Mouse (Mus musculus): ENCODE data around the gene Pigk. TPM values are rescaled to one million over a fixed set of nuclear protein-coding genes. Genes with fewer than 3 reads are reported as not detected.
"Not testable (repeated sequence)": the region's sequence is repeated elsewhere in the genome, so short reads cannot be mapped to it uniquely, and the experiment has no call there.

Pigk gene
- polyA plus RNA-seq, 1 experiment from 2014 or later = 44.6 TPM

- no peaks in the 10 kb centered on the region; the same call in 1 of the 2 replicates for H3K27me3 ChIP-seq (replicated peaks; ENCODE audit: insufficient read depth, low read length)
- H3K4me1 ChIP-seq (ENCODE audit: insufficient read depth, low read depth, low read length) = no peaks in the 10 kb centered on the region
- H3K4me2 ChIP-seq (replicated peaks; ENCODE audit: low read depth, low read length) = no peak overlapping the region
- TF ChIP-seq EP300 (IDR thresholded peaks at IDR 0.05) (no peak), CTCF (IDR thresholded peaks at IDR 0.05) (no peak)
- no peaks in the 10 kb centered on the region for H3K9me3 ChIP-seq (ENCODE audit: low read length)
- no peak overlapping the region for H3K27ac ChIP-seq (ENCODE audit: low read length)
- WGBS = 56% methylated on average over 6 of the region's 6 CpGs
- DNase-seq (ENCODE audit: low spot score) = no peak
- no peak overlapping the region for H3K9ac ChIP-seq (replicated peaks; ENCODE audit: low read depth)
- no peak for ATAC-seq
- no peaks in the 10 kb centered on the region for H3K36me3 ChIP-seq (ENCODE audit: insufficient read depth, low read length)
- no peak overlapping the region for H3K4me3 ChIP-seq (ENCODE audit: low read depth, low read length)
These were observed 39.2 kb upstream of the Pigk start for GRCm38 (mm10) chr3:152674663-152675062.

- Histone ChIP-seq H3K27me3 (replicated peaks; ENCODE audit: insufficient read depth, low read length) (no peaks in the 10 kb centered on the region), H3K27ac (ENCODE audit: low read length) (no peak overlapping the region), H3K4me2 (replicated peaks; ENCODE audit: low read depth, low read length) (no peak overlapping the region), H3K4me1 (ENCODE audit: insufficient read depth, low read depth, low read length) (no peaks in the 10 kb centered on the region), H3K9ac (replicated peaks; ENCODE audit: low read depth) (no peak overlapping the region), H3K4me3 (ENCODE audit: low read depth, low read length) (no peak overlapping the region), H3K36me3 (ENCODE audit: insufficient read depth, low read length) (no peaks in the 10 kb centered on the region), H3K9me3 (ENCODE audit: low read length) (no peaks in the 10 kb centered on the region)
- no peak for TF ChIP-seq CTCF (IDR thresholded peaks at IDR 0.05)
- no peak for TF ChIP-seq EP300 (IDR thresholded peaks at IDR 0.05)
- ATAC-seq (no peak), DNase-seq (ENCODE audit: low spot score) (no peak)
- WGBS = 62% methylated on average over 5 of the region's 5 CpGs
These were observed 25.4 kb upstream of the Pigk start for GRCm38 (mm10) chr3:152688532-152688931.

- Histone ChIP-seq H3K4me2 (replicated peaks; ENCODE audit: low read depth, low read length) (no peak overlapping the region), H3K9me3 (ENCODE audit: low read length) (no peaks in the 10 kb centered on the region), H3K27me3 (replicated peaks; ENCODE audit: insufficient read depth, low read length) (no peaks in the 10 kb centered on the region), H3K4me3 (ENCODE audit: low read depth, low read length) (no peak overlapping the region), H3K9ac (replicated peaks; ENCODE audit: low read depth) (no peak overlapping the region), H3K4me1 (ENCODE audit: insufficient read depth, low read depth, low read length) (no peaks in the 10 kb centered on the region), H3K27ac (ENCODE audit: low read length) (no peak overlapping the region), H3K36me3 (ENCODE audit: insufficient read depth, low read length) (no peaks in the 10 kb centered on the region)
- no peak for ATAC-seq
- DNase-seq (ENCODE audit: low spot score) = no peak
- no peak for TF ChIP-seq EP300 (IDR thresholded peaks at IDR 0.05)
- no peak for TF ChIP-seq CTCF (IDR thresholded peaks at IDR 0.05)
- WGBS = 70% methylated on average over 9 of the region's 9 CpGs
These were observed 24.8 kb upstream of the Pigk start for GRCm38 (mm10) chr3:152689105-152689504.

- 91% methylated on average over 3 of the region's 3 CpGs for WGBS
These were observed 18.9 kb upstream of the Pigk start for GRCm38 (mm10) chr3:152694950-152695349.

GRCm38 (mm10) chr3:152698017-152698416 lies 15.9 kb upstream of the Pigk start:
- Histone ChIP-seq H3K9ac (replicated peaks; ENCODE audit: low read depth) (no peak overlapping the region), H3K4me1 (ENCODE audit: insufficient read depth, low read depth, low read length) (no peaks in the 10 kb centered on the region), H3K36me3 (ENCODE audit: insufficient read depth, low read length) (no peaks in the 10 kb centered on the region), H3K9me3 (ENCODE audit: low read length) (no peaks in the 10 kb centered on the region), H3K4me2 (replicated peaks; ENCODE audit: low read depth, low read length) (no peak overlapping the region), H3K27me3 (replicated peaks; ENCODE audit: insufficient read depth, low read length) (no peaks in the 10 kb centered on the region), H3K4me3 (ENCODE audit: low read depth, low read length) (no peak overlapping the region), H3K27ac (ENCODE audit: low read length) (no peak overlapping the region)
- DNase-seq (ENCODE audit: low spot score) = no peak
- ATAC-seq = no peak
- 69% methylated on average over 5 of the region's 5 CpGs for WGBS
- no peak for TF ChIP-seq EP300 (IDR thresholded peaks at IDR 0.05)
- no peak for TF ChIP-seq CTCF (IDR thresholded peaks at IDR 0.05)

More at GRCm38 (mm10) chr3:152694950-152695349, 18.9 kb upstream of the Pigk start:
- no peak overlapping the region for H3K27ac ChIP-seq (ENCODE audit: low read length)
- no peak overlapping the region for H3K4me2 ChIP-seq (replicated peaks; ENCODE audit: low read depth, low read length)
- H3K9ac ChIP-seq (replicated peaks; ENCODE audit: low read depth) = no peak overlapping the region
- no peak for TF ChIP-seq EP300 (IDR thresholded peaks at IDR 0.05)
- no peak for TF ChIP-seq CTCF (IDR thresholded peaks at IDR 0.05)
- H3K4me1 ChIP-seq (ENCODE audit: insufficient read depth, low read depth, low read length) = no peaks in the 10 kb centered on the region
- ATAC-seq (no peak), DNase-seq (ENCODE audit: low spot score) (no peak)
- H3K36me3 ChIP-seq (ENCODE audit: insufficient read depth, low read length) = no peaks in the 10 kb centered on the region
- no peak overlapping the region for H3K4me3 ChIP-seq (ENCODE audit: low read depth, low read length)
- H3K27me3 ChIP-seq (replicated peaks; ENCODE audit: insufficient read depth, low read length) = no peaks in the 10 kb centered on the region
- H3K9me3 ChIP-seq (ENCODE audit: low read length) = no peaks in the 10 kb centered on the region

GRCm38 (mm10) chr3:152699261-152699660 lies 14.6 kb upstream of the Pigk start:
- TF ChIP-seq EP300 (IDR thresholded peaks at IDR 0.05) (no peak), CTCF (IDR thresholded peaks at IDR 0.05) (no peak)
- Histone ChIP-seq H3K27ac (ENCODE audit: low read length) (no peak overlapping the region), H3K4me1 (ENCODE audit: insufficient read depth, low read depth, low read length) (no peaks in the 10 kb centered on the region), H3K27me3 (replicated peaks; ENCODE audit: insufficient read depth, low read length) (no peaks in the 10 kb centered on the region), H3K9me3 (ENCODE audit: low read length) (no peaks in the 10 kb centered on the region), H3K9ac (replicated peaks; ENCODE audit: low read depth) (no peak overlapping the region), H3K36me3 (ENCODE audit: insufficient read depth, low read length) (no peaks in the 10 kb centered on the region), H3K4me3 (ENCODE audit: low read depth, low read length) (no peak overlapping the region), H3K4me2 (replicated peaks; ENCODE audit: low read depth, low read length) (no peak overlapping the region)
- ATAC-seq (no peak), DNase-seq (ENCODE audit: low spot score) (no peak)
- WGBS = 49% methylated on average over 8 of the region's 8 CpGs

GRCm38 (mm10) chr3:152701536-152701935 lies 12.4 kb upstream of the Pigk start:
- ATAC-seq; H3K9me3 ChIP-seq (ENCODE audit: low read length); H3K4me1 ChIP-seq (ENCODE audit: insufficient read depth, low read depth, low read length); H3K27me3 ChIP-seq (replicated peaks; ENCODE audit: insufficient read depth, low read length); H3K27ac ChIP-seq (ENCODE audit: low read length); H3K9ac ChIP-seq (replicated peaks; ENCODE audit: low read depth); H3K36me3 ChIP-seq (ENCODE audit: insufficient read depth, low read length); H3K4me3 ChIP-seq (ENCODE audit: low read depth, low read length); H3K4me2 ChIP-seq (replicated peaks; ENCODE audit: low read depth, low read length): not testable (repeated sequence)
- 93% methylated on average over 8 of the region's 8 CpGs for WGBS
- DNase-seq (ENCODE audit: low spot score) = peak; percentile 35
